Mouse (Mus musculus) E14TG2a.4 (cell line): ENCODE data around the gene Gal3st1.

Source experiments
- CTCF ChIP-seq: conservative IDR thresholded peaks from 2 replicates; pipeline ENCODE4 v1.5.1; 2014; ENCODE audit warnings: low read length
- NANOG ChIP-seq: IDR thresholded peaks from 2 replicates; pipeline ENCODE4 v1.6.1; 2014; ENCODE audit warnings: borderline replicate concordance, low read length, mixed read lengths
- POU5F1 ChIP-seq: IDR thresholded peaks from 2 replicates; pipeline ENCODE4 v1.6.1; 2014; ENCODE audit warnings: low read length, borderline replicate concordance

DNA sequence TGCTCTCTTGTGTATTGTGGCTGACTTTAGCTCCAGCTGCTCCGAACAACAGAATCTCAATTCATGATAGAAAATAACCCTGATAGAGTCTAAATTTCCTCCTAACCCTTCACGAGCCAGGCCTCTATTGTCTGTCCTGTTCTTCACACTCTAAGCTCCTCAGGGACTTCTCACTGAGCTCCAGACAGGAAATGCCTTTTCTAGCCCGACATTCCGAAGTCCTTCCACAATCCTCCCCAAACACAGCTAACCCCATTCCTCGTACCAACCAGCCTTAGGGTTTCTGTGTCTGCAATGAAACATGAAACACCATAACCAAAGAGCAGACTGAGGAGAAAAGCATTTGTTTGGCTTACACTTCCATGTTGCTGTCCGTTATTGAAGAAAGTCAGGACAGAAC lies 1.9 kb upstream of the Gal3st1 start:
- TF ChIP-seq CTCF, result no peak
- TF ChIP-seq NANOG, result no peak
- TF ChIP-seq POU5F1, result no peak
